Mouse (Mus musculus): ENCODE results near the gene Ggnbp2. TPM values are rescaled to one million over a fixed set of nuclear protein-coding genes. Genes with fewer than 3 reads are reported as not detected.
"Not testable (repeated sequence)": the region's sequence is repeated elsewhere in the genome, so short reads cannot be mapped to it uniquely, and the experiment has no call there.

Ggnbp2 gene
- polyA plus RNA-seq, 1 experiment from 2014 or later = 71.4 TPM

- peaks cover 13% of the 10 kb centered on the region for H3K4me1 ChIP-seq (replicated peaks; ENCODE audit: control insufficient read depth, insufficient read depth, low read length)
- H3K9ac ChIP-seq (replicated peaks; ENCODE audit: low read depth, low read length) = peak overlapping the region; percentile 72
- H3K4me3 ChIP-seq (replicated peaks; ENCODE audit: low read length) = peak overlapping the region; percentile 57
- H3K36me3 ChIP-seq (ENCODE audit: control insufficient read depth, insufficient read depth); H3K27me3 ChIP-seq (replicated peaks; ENCODE audit: control insufficient read depth, insufficient read depth, low read length); ATAC-seq; H3K27ac ChIP-seq (ENCODE audit: low read length); H3K9me3 ChIP-seq (ENCODE audit: control insufficient read depth, low read length): not testable (repeated sequence)
- 73% methylated on average over 11 of the region's 11 CpGs for WGBS
- H3K4me2 ChIP-seq (ENCODE audit: low read length) = peak overlapping the region; percentile 89
These were observed 41.1 kb downstream of the Ggnbp2 start for GRCm38 (mm10) chr11:84829495-84829894.

GRCm38 (mm10) chr11:84828516-84829399 is 41.9 kb downstream of the Ggnbp2 start, which contains the start of gene Dhrs11:
Gene Dhrs11, minus strand, starts transcription at chr11:84828994.
- Histone ChIP-seq H3K9me3 (ENCODE audit: control insufficient read depth, low read length) (no peaks in the 10 kb centered on the region), H3K36me3 (ENCODE audit: control insufficient read depth, insufficient read depth) (peaks cover 3% of the 10 kb centered on the region), H3K9ac (replicated peaks; ENCODE audit: low read depth, low read length) (peak within 1 kb of the TSS; percentile 72), H3K4me3 (replicated peaks; ENCODE audit: low read length) (peak within 1 kb of the TSS; percentile 57), H3K27ac (ENCODE audit: low read length) (no peak within 1 kb of the TSS), H3K4me2 (ENCODE audit: low read length) (peak within 1 kb of the TSS; percentile 89), H3K27me3 (replicated peaks; ENCODE audit: control insufficient read depth, insufficient read depth, low read length) (no peaks in the 10 kb centered on the region), H3K4me1 (replicated peaks; ENCODE audit: control insufficient read depth, insufficient read depth, low read length) (peaks cover 13% of the 10 kb centered on the region)
- WGBS = 0% methylated on average over 62 of the region's 62 CpGs
- ATAC-seq = peak; percentile 86

DNA sequence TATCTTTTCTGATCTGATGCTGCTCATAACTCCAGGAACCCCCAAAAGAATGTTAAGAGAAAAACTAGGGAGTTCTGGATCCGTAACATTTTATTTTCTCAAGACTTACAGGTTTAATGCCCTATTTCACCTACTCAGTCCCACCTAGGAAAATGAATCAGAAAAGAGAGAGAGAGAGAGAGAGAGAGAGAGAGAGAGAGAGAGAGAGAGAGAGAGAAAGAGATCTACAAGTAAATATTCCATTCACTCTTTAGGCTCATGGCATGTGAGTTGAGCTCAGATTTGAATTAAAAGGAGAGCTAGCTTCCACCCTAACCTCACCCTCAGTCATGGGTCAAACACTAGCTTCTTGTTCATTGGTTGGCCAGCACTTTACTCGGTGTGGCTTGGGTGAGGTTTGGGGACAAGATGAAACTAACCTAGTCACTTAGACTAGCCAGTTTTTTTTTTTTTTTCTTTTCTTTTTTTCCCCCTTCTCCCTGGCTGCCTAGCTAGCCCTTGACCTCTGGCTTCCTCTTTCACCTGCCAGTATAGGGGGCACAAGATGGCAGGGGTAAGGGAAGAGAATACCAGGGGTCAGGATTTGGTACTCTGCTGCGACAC is 42.6 kb downstream of the Ggnbp2 start:
- H3K9ac ChIP-seq (replicated peaks; ENCODE audit: low read depth, low read length) = peak overlapping the region; percentile 72; the same call in 1 of the 2 replicates
- WGBS = 51% methylated on average over 3 of the region's 3 CpGs

DNA sequence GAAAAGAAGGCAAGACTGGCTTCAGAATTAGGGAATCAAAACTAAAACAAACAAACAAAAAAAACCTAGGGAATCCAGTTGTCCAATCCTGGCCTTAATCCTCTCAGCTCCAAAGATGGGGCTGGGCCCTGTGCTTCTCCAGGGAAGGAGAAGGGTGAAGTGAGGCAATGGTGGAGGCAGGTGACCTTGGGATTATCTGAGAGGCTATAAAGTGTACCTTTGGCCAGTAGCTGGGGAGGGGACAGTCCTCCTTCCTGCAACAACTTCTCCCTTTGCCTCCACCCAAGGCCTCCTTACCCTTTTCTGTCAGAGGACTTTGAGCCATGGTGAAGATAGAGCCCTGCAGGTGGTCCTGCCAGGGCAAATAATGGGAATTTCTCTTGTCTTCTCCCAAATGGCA is 43.1 kb downstream of the Ggnbp2 start:
- H3K4me3 ChIP-seq (replicated peaks; ENCODE audit: low read length) = no peak overlapping the region
- no peak for ATAC-seq
- H3K9me3 ChIP-seq (ENCODE audit: control insufficient read depth, low read length) = no peaks in the 10 kb centered on the region
- H3K36me3 ChIP-seq (ENCODE audit: control insufficient read depth, insufficient read depth) = no peaks in the 10 kb centered on the region; the same call in 1 of the 2 replicates
- no peak overlapping the region for H3K4me2 ChIP-seq (ENCODE audit: low read length)
- H3K27me3 ChIP-seq (replicated peaks; ENCODE audit: control insufficient read depth, insufficient read depth, low read length) = no peaks in the 10 kb centered on the region
- H3K27ac ChIP-seq (ENCODE audit: low read length) = no peak overlapping the region
- no peak overlapping the region for H3K9ac ChIP-seq (replicated peaks; ENCODE audit: low read depth, low read length)
- H3K4me1 ChIP-seq (replicated peaks; ENCODE audit: control insufficient read depth, insufficient read depth, low read length) = peaks cover 13% of the 10 kb centered on the region

More for the DNA sequence above, 42.6 kb downstream of the Ggnbp2 start:
- peaks cover 13% of the 10 kb centered on the region for H3K4me1 ChIP-seq (replicated peaks; ENCODE audit: control insufficient read depth, insufficient read depth, low read length)
- no peak for ATAC-seq
- peak overlapping the region; percentile 89 for H3K4me2 ChIP-seq (ENCODE audit: low read length)
- H3K27ac ChIP-seq (ENCODE audit: low read length) = no peak overlapping the region
- H3K27me3 ChIP-seq (replicated peaks; ENCODE audit: control insufficient read depth, insufficient read depth, low read length) = no peaks in the 10 kb centered on the region
- H3K36me3 ChIP-seq (ENCODE audit: control insufficient read depth, insufficient read depth) = no peaks in the 10 kb centered on the region; the same call in 1 of the 2 replicates
- peak overlapping the region; percentile 57 for H3K4me3 ChIP-seq (replicated peaks; ENCODE audit: low read length)
- H3K9me3 ChIP-seq (ENCODE audit: control insufficient read depth, low read length) = no peaks in the 10 kb centered on the region

GRCm38 (mm10) chr11:84826185-84826584 is 44.4 kb downstream of the Ggnbp2 start:
- H3K4me1 ChIP-seq (replicated peaks; ENCODE audit: control insufficient read depth, insufficient read depth, low read length) = peaks cover 13% of the 10 kb centered on the region
- H3K27me3 ChIP-seq (replicated peaks; ENCODE audit: control insufficient read depth, insufficient read depth, low read length) = no peaks in the 10 kb centered on the region
- no peaks in the 10 kb centered on the region; the same call in 1 of the 2 replicates for H3K36me3 ChIP-seq (ENCODE audit: control insufficient read depth, insufficient read depth)
- no peak for ATAC-seq
- no peak overlapping the region for H3K27ac ChIP-seq (ENCODE audit: low read length)
- WGBS = 41% methylated on average over 3 of the region's 3 CpGs
- no peak overlapping the region for H3K9ac ChIP-seq (replicated peaks; ENCODE audit: low read depth, low read length)
- H3K4me3 ChIP-seq (replicated peaks; ENCODE audit: low read length) = no peak overlapping the region
- no peak overlapping the region for H3K4me2 ChIP-seq (ENCODE audit: low read length)
- no peaks in the 10 kb centered on the region for H3K9me3 ChIP-seq (ENCODE audit: control insufficient read depth, low read length)

DNA sequence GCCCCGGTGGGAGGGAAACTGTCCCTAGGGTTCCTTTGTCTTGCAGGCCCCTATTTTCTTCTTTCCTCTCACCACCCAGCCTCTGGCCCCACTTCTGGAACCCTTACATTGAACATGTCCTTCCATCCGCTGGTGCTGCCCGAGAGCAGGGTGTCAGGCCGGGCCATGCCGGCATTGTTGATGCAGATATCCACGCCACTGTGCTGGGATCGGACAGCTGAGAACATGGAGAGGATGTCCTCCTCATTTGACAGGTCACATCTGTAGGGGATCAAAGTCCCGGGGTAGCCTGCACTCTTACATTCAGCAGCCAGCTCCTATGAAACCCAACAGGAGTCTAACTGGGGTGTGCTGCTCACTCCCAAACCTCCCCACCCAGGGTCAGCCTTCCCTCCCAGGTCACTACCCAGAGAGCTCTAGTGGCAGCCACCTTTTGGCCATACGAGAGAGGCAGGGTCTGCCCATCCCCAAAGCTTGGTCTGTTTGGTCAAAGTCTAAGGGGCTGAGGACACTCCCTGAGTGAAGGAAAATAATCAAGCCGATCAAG is 45.3 kb downstream of the Ggnbp2 start:
- no peak overlapping the region for H3K4me3 ChIP-seq (replicated peaks; ENCODE audit: low read length)
- no peak for ATAC-seq
- H3K27me3 ChIP-seq (replicated peaks; ENCODE audit: control insufficient read depth, insufficient read depth, low read length) = no peaks in the 10 kb centered on the region
- H3K4me2 ChIP-seq (ENCODE audit: low read length) = no peak overlapping the region
- H3K9ac ChIP-seq (replicated peaks; ENCODE audit: low read depth, low read length) = no peak overlapping the region
- peaks cover 13% of the 10 kb centered on the region for H3K4me1 ChIP-seq (replicated peaks; ENCODE audit: control insufficient read depth, insufficient read depth, low read length)
- no peaks in the 10 kb centered on the region for H3K36me3 ChIP-seq (ENCODE audit: control insufficient read depth, insufficient read depth)
- WGBS = 91% methylated on average over 10 of the region's 10 CpGs
- no peaks in the 10 kb centered on the region for H3K9me3 ChIP-seq (ENCODE audit: control insufficient read depth, low read length)
- no peak overlapping the region for H3K27ac ChIP-seq (ENCODE audit: low read length)

DNA sequence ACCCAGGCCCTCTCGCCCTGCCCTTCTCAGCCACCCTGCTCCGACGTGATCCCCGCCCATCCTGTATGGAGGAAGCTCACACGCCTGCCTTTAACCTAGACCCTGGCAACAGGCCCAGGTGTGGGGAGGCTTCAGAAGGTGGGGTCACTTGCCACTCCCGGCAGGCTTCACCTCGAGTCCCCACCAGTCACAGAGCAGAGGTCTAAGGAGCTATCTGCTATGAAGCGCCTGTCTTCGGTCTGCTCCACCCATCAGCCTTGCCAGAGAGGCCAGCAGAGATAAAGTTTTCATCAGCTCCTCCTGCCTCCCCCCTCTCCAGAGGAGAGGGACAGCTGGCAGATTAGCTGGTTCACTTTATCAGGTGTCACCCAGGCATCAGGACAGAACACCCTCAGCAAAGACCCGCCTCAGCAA is 47.1 kb downstream of the Ggnbp2 start:
- no peak overlapping the region for H3K27ac ChIP-seq (ENCODE audit: low read length)
- ATAC-seq = no peak
- no peaks in the 10 kb centered on the region for H3K27me3 ChIP-seq (replicated peaks; ENCODE audit: control insufficient read depth, insufficient read depth, low read length)
- H3K4me3 ChIP-seq (replicated peaks; ENCODE audit: low read length) = no peak overlapping the region
- H3K36me3 ChIP-seq (ENCODE audit: control insufficient read depth, insufficient read depth) = no peaks in the 10 kb centered on the region
- H3K9ac ChIP-seq (replicated peaks; ENCODE audit: low read depth, low read length) = no peak overlapping the region
- 67% methylated on average over 10 of the region's 10 CpGs for WGBS
- no peak overlapping the region for H3K4me2 ChIP-seq (ENCODE audit: low read length)
- no peaks in the 10 kb centered on the region for H3K9me3 ChIP-seq (ENCODE audit: control insufficient read depth, low read length)
- H3K4me1 ChIP-seq (replicated peaks; ENCODE audit: control insufficient read depth, insufficient read depth, low read length) = peaks cover 10% of the 10 kb centered on the region; the same call in 1 of the 2 replicates

- Histone ChIP-seq H3K9me3 (ENCODE audit: control insufficient read depth, low read length) (no peaks in the 10 kb centered on the region), H3K4me3 (replicated peaks; ENCODE audit: low read length) (no peak overlapping the region), H3K4me1 (replicated peaks; ENCODE audit: control insufficient read depth, insufficient read depth, low read length) (peaks cover 11% of the 10 kb centered on the region; the same call in 1 of the 2 replicates), H3K36me3 (ENCODE audit: control insufficient read depth, insufficient read depth) (no peaks in the 10 kb centered on the region), H3K27me3 (replicated peaks; ENCODE audit: control insufficient read depth, insufficient read depth, low read length) (no peaks in the 10 kb centered on the region), H3K4me2 (ENCODE audit: low read length) (no peak overlapping the region), H3K9ac (replicated peaks; ENCODE audit: low read depth, low read length) (no peak overlapping the region), H3K27ac (ENCODE audit: low read length) (no peak overlapping the region)
- no peak for ATAC-seq
- WGBS = 85% methylated on average over 5 of the region's 5 CpGs
These were observed 48.1 kb downstream of the Ggnbp2 start for GRCm38 (mm10) chr11:84822487-84822886.

- H3K4me1 ChIP-seq (replicated peaks; ENCODE audit: control insufficient read depth, insufficient read depth, low read length) = peaks cover 10% of the 10 kb centered on the region; the same call in 1 of the 2 replicates
- H3K36me3 ChIP-seq (ENCODE audit: control insufficient read depth, insufficient read depth) = no peaks in the 10 kb centered on the region
- no peaks in the 10 kb centered on the region for H3K27me3 ChIP-seq (replicated peaks; ENCODE audit: control insufficient read depth, insufficient read depth, low read length)
- H3K4me2 ChIP-seq (ENCODE audit: low read length) = no peak overlapping the region
- no peak overlapping the region for H3K9ac ChIP-seq (replicated peaks; ENCODE audit: low read depth, low read length)
- ATAC-seq = no peak
- no peaks in the 10 kb centered on the region for H3K9me3 ChIP-seq (ENCODE audit: control insufficient read depth, low read length)
- WGBS = 90% methylated on average over 9 of the region's 9 CpGs
- no peak overlapping the region for H3K27ac ChIP-seq (ENCODE audit: low read length)
- H3K4me3 ChIP-seq (replicated peaks; ENCODE audit: low read length) = no peak overlapping the region
These were observed 49.4 kb downstream of the Ggnbp2 start for GRCm38 (mm10) chr11:84821131-84821770.
